Mouse (Mus musculus) heart, postnatal 36 days (tissue): Measurements from ENCODE around the gene Clic5. TPM values are rescaled to one million over a fixed set of nuclear protein-coding genes. Genes with fewer than 3 reads are reported as not detected.

ENCODE experiments used
- DNase-seq, 2 experiments: peaks; one replicate each; pipeline ENCODE4 v3.0.0; 2021 to 2022
- intact Hi-C: fragments of 180-260 bp; cut with DNase I; formaldehyde crosslinking; loops from one replicate; pipeline ENCODE4 v1.15.1; 2025
- total RNA-seq, 2 experiments: library from RNA; stranded (reverse); gene quantifications; 2 replicates each; pipeline ENCODE4 v1.2.3; 2021

The Clic5 gene
- total RNA-seq, 2 experiments from 2014 or later: 144 to 146 TPM

GRCm38 (mm10) chr17:44254698-44255097, 66.3 kb downstream of the Clic5 start:
- no peak for DNase-seq
- intact Hi-C loops: loop anchor here (10.0 kb wide), 1 partner anchor 180 kb away; the partner anchor contains the start of gene Enpp5

GRCm38 (mm10) chr17:44256583-44256982, 68.2 kb downstream of the Clic5 start:
- intact Hi-C loops: loop anchor here (1.0 to 10.0 kb wide), 3 partner anchors 67 to 182 kb away; partner anchors contain the start of gene Enpp5
- DNase-seq: peak; percentile 81 to 83

- no peak for DNase-seq
- intact Hi-C loops: loop anchor here (10.0 kb wide), 1 partner anchor 184 kb away; the partner anchor contains the start of gene Enpp5
Observed at GRCm38 (mm10) chr17:44259245-44259644, 70.9 kb downstream of the Clic5 start.

GRCm38 (mm10) chr17:44261594-44262202, 73.3 kb downstream of the Clic5 start:
- DNase-seq: peak; percentile 36 to 51
- intact Hi-C loops: loop anchor here (2.0 to 10.0 kb wide), 4 partner anchors 387 to 1111 kb away; no protein-coding TSS in a partner anchor

GRCm38 (mm10) chr17:44270043-44270442, 81.7 kb downstream of the Clic5 start:
- intact Hi-C loops: no loop called here
- no peak for DNase-seq

GRCm38 (mm10) chr17:44271426-44271825, 83.0 kb downstream of the Clic5 start:
- no peak for DNase-seq
- intact Hi-C loops: no loop called here

GRCm38 (mm10) chr17:44274804-44275203, 86.4 kb downstream of the Clic5 start:
- DNase-seq: no peak
- intact Hi-C loops: no loop called here

GRCm38 (mm10) chr17:44288320-44288719, 99.9 kb downstream of the Clic5 start:
- intact Hi-C loops: no loop called here
- no peak for DNase-seq

GRCm38 (mm10) chr17:44297221-44297620, 108.8 kb downstream of the Clic5 start:
- no peak for DNase-seq
- intact Hi-C loops: no loop called here

GRCm38 (mm10) chr17:44300236-44300635, 111.9 kb downstream of the Clic5 start:
- no peak for DNase-seq
- intact Hi-C loops: no loop called here

GRCm38 (mm10) chr17:44300723-44301122, 112.3 kb downstream of the Clic5 start:
- intact Hi-C loops: no loop called here
- peak in 1 of 2 experiments; percentile 3 for DNase-seq

- DNase-seq: no peak
- intact Hi-C loops: no loop called here
Observed at GRCm38 (mm10) chr17:44301224-44301811, 112.9 kb downstream of the Clic5 start.

GRCm38 (mm10) chr17:44304076-44304475, 115.7 kb downstream of the Clic5 start:
- no peak for DNase-seq
- intact Hi-C loops: no loop called here

GRCm38 (mm10) chr17:44309914-44310622, 121.7 kb downstream of the Clic5 start:
- intact Hi-C loops: no loop called here
- no peak for DNase-seq

GRCm38 (mm10) chr17:44325314-44325713, 136.9 kb downstream of the Clic5 start:
- intact Hi-C loops: no loop called here
- no peak for DNase-seq

GRCm38 (mm10) chr17:44327279-44328146, 139.1 kb downstream of the Clic5 start:
- DNase-seq: no peak

GRCm38 (mm10) chr17:44328147-44328482, 139.7 kb downstream of the Clic5 start:
- intact Hi-C loops: no loop called here
- no peak for DNase-seq

More at GRCm38 (mm10) chr17:44327279-44328146, 139.1 kb downstream of the Clic5 start:
- intact Hi-C loops: no loop called here
